Mouse (Mus musculus) embryonic facial prominence, embryonic 11.5 days (tissue): ENCODE measurements around the gene Ccnk. TPM values are rescaled to one million over a fixed set of nuclear protein-coding genes. Genes with fewer than 3 reads are reported as not detected.

Source experiments
- ATAC-seq: fragments of 200-750 bp; cut with Nextera tagmentation; replicated peaks from 2 replicates; pipeline ENCODE4 v1.8.0; 2017; ENCODE audit warnings: low read depth; ENCODE audit not compliant: insufficient number of reproducible peaks, low FRiP score, low TSS enrichment
- DNase-seq: peaks from one replicate; pipeline ENCODE4 v3.0.0-alpha.2; 2015; ENCODE audit warnings: low spot score
- H3K27ac ChIP-seq: fragments of 300-500 bp; sonication (generic); replicated peaks from 2 replicates; pipeline ENCODE4 v1.5.1; 2014; ENCODE audit warnings: mild to moderate bottlenecking, low read depth, low read length, control low read depth
- H3K27me3 ChIP-seq: fragments of 300-500 bp; sonication (generic); 2 replicates; pipeline ENCODE4 v1.6.1; 2014; ENCODE audit warnings: mild to moderate bottlenecking, low read length, moderate library complexity, mixed read lengths; ENCODE audit not compliant: control insufficient read depth, insufficient read depth
- H3K36me3 ChIP-seq: fragments of 300-500 bp; sonication (generic); replicated peaks from 2 replicates; pipeline ENCODE4 v1.6.1; 2014; ENCODE audit warnings: low read depth, mild to moderate bottlenecking, low read length, moderate library complexity, mixed read lengths; ENCODE audit not compliant: control insufficient read depth, insufficient read depth
- H3K4me1 ChIP-seq: fragments of 300-500 bp; sonication (generic); 2 replicates; pipeline ENCODE4 v1.6.1; 2014; ENCODE audit warnings: low read length, mixed read lengths; ENCODE audit not compliant: control insufficient read depth, insufficient read depth
- H3K4me2 ChIP-seq: fragments of 300-500 bp; sonication (generic); 2 replicates; pipeline ENCODE4 v1.6.1; 2014; ENCODE audit warnings: low read depth, mild to moderate bottlenecking, control low read depth, low read length, moderate library complexity
- H3K4me3 ChIP-seq: fragments of 300-500 bp; sonication (generic); 2 replicates; pipeline ENCODE4 v1.5.1; 2014; ENCODE audit warnings: low read depth, low read length, control low read depth
- H3K9ac ChIP-seq: fragments of 300-500 bp; sonication (generic); replicated peaks from 2 replicates; pipeline ENCODE4 v1.6.1; 2014; ENCODE audit warnings: mild to moderate bottlenecking, control low read depth, low read length
- H3K9me3 ChIP-seq: fragments of 300-500 bp; sonication (generic); replicated peaks from 2 replicates; pipeline ENCODE4 v1.6.1; 2016; ENCODE audit warnings: mild to moderate bottlenecking, low read length, inconsistent platforms, mixed read lengths; ENCODE audit not compliant: control insufficient read depth
- WGBS: fragments of 180-500 bp; shearing (Covaris S2); extraction: QIAGEN DNeasy Blood & Tissue Kit; methylation state at CpG from one replicate; pipeline ENCODE4 v1.1.7; 2014; 5-methylcytosine and 5-hydroxymethylcytosine counted together
- polyA plus RNA-seq: library from polyadenylated mRNA; unstranded; fragments of >200 nt; fragmentation: Nextera tagmentation; extraction: Ambion mirVana; gene quantifications from 2 replicates; pipeline ENCODE4 v1.2.1, GENCODE M21; 2014

The Ccnk gene
- polyA plus RNA-seq, 1 experiment from 2014 or later, result 8.3 TPM

DNA sequence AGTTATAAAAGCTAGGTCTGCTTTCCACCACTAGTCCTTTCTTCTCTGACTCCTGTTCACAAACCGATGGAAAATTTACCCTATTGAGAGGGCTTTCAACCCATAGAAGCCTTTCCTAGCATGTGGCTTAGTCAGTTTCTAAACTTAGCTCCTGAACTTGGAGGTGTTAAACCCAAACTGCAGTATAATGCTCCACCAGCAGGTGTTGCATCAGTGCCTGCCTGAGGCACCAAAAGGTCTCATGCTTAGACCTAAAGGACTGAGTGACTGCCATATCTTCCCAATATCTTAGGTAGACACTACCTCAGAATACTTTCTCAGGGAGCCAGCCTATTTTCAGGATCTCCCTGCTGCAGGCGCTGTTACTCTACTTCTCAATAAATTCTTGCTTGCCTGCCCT is 26.6 kb upstream of the Ccnk start:
- Histone ChIP-seq H3K9ac (no peak overlapping the region), H3K27me3 (no peaks in the 10 kb centered on the region), H3K9me3 (no peaks in the 10 kb centered on the region), H3K4me2 (no peak overlapping the region), H3K36me3 (no peaks in the 10 kb centered on the region; the same call in 1 of the 2 replicates), H3K4me1 (no peaks in the 10 kb centered on the region), H3K4me3 (no peak overlapping the region), H3K27ac (no peak overlapping the region)
- DNase-seq (no peak), ATAC-seq (no peak)
- WGBS, result 88% methylated on average over 2 of the region's 2 CpGs

DNA sequence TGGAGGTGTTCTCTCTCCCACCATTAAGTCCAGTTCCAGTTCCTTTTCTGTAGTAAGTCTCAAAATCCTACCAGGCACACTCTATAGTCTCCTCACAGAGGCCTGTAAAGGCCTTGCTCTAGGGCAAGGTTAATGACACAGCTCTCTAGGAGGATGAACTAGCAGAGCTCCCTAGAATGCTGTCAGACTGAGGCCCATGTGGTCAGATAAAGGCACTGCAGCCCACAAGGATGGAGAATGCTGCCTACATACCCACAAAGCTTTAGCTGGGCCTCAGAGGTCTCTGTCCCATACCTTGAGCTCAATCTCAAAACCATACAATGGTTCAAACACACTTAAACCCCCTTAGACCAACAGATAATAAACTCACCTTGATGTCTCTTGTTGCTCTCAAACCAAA is 19.5 kb upstream of the Ccnk start:
- no peaks in the 10 kb centered on the region for H3K27me3 ChIP-seq
- DNase-seq (no peak), ATAC-seq (no peak)
- no peak overlapping the region for H3K27ac ChIP-seq
- no peaks in the 10 kb centered on the region for H3K4me1 ChIP-seq
- H3K9me3 ChIP-seq, result no peaks in the 10 kb centered on the region
- no peaks in the 10 kb centered on the region; the same call in none of the 2 replicates for H3K36me3 ChIP-seq
- H3K4me2 ChIP-seq, result no peak overlapping the region
- no peak overlapping the region for H3K4me3 ChIP-seq
- H3K9ac ChIP-seq, result no peak overlapping the region

DNA sequence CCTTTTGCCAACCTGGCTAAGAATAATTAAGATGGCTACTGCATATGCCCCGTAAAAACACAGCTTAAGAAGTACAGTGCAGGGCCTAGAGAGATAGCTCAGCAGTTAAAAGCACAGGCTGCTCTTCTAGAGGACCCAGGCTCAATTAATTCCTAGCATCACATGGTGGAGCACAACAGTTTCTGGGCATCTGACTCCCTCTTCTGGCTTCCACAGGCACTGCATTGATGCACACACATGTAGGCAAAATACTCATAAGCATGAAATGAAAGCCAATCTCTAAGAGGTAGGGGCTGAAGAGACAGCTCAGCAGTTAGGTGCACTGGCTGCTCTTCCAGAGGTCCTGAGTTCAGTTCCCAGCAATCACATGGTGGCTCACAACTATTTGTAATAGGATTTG is 17.3 kb upstream of the Ccnk start:
- Histone ChIP-seq H3K27me3 (no peaks in the 10 kb centered on the region), H3K4me3 (no peak overlapping the region), H3K4me2 (no peak overlapping the region), H3K27ac (no peak overlapping the region), H3K9ac (no peak overlapping the region), H3K4me1 (no peaks in the 10 kb centered on the region), H3K36me3 (no peaks in the 10 kb centered on the region; the same call in none of the 2 replicates), H3K9me3 (no peaks in the 10 kb centered on the region)
- 92% methylated on average over 1 of the region's 1 CpGs for WGBS
- DNase-seq, result peak; percentile 50
- no peak for ATAC-seq

DNA sequence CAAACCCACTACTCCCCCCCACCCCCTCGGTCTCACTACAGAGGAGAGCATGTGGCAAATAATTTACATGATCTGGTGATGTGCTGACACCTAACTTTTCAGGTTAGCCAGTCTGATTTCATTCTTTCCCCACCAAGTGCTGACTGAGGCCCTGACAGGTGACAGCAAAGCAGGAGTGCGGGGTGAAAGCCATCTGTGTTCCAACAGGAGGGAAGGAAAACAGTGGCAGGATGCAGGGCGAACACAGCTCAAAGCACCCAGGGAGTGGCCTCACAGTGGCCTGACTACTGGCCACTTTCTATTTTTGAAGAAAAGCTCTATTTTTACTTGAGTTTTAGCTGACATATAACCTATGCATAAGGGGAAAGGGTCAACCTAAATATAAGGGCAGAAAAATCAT is 15.7 kb upstream of the Ccnk start:
- H3K4me2 ChIP-seq, result no peak overlapping the region
- DNase-seq (no peak), ATAC-seq (no peak)
- H3K27ac ChIP-seq, result no peak overlapping the region
- no peaks in the 10 kb centered on the region for H3K9me3 ChIP-seq
- no peaks in the 10 kb centered on the region for H3K4me1 ChIP-seq
- H3K36me3 ChIP-seq, result no peaks in the 10 kb centered on the region; the same call in none of the 2 replicates
- 94% methylated on average over 3 of the region's 3 CpGs for WGBS
- H3K9ac ChIP-seq, result no peak overlapping the region
- H3K4me3 ChIP-seq, result no peak overlapping the region
- no peaks in the 10 kb centered on the region for H3K27me3 ChIP-seq

DNA sequence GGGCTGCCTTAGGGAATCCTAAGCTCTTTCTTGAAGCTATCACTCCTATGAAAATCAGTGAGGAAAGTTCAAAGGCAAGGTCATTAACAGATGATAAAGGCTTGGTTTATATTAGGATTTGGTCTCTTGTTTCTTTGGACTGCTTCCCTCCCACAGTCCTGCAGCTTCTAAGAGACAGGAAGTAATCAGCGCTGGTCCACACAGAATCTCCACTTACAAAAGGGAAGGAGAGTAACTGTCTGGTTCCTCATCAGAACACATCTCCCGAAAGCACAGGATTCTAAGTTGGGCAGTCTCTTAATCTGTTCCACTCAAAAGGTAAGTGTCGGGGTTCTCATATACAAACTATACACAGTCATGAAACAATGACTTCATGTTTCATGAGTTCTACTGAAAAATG is 10.5 kb upstream of the Ccnk start:
- Histone ChIP-seq H3K9me3 (no peaks in the 10 kb centered on the region), H3K27me3 (no peaks in the 10 kb centered on the region), H3K36me3 (no peaks in the 10 kb centered on the region; the same call in 1 of the 2 replicates), H3K9ac (no peak overlapping the region), H3K4me1 (no peaks in the 10 kb centered on the region), H3K27ac (no peak overlapping the region), H3K4me3 (no peak overlapping the region), H3K4me2 (no peak overlapping the region)
- no peak for DNase-seq
- WGBS, result 66% methylated on average over 3 of the region's 3 CpGs
- ATAC-seq, result no peak

DNA sequence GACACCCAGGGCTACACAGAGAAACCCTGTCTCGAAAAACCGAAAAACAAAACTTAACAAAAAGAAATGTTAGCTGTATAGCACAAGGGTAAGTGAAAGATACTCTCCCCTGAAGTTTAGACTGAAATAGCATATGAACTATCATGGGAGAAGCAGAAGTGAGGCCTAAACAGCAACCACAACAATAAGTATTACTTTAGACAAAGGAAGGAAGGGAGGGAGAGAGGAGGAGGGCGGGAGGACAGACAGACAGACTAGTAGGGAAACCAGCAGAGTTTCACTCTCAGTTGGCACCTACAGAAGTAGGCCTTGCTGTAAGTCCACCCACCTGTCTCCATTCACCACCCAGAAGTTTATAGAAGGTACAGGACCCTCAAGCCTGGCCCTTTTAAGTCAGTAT is 8.9 kb upstream of the Ccnk start:
- no peak overlapping the region for H3K9ac ChIP-seq
- H3K27me3 ChIP-seq, result no peaks in the 10 kb centered on the region
- no peaks in the 10 kb centered on the region for H3K4me1 ChIP-seq
- H3K36me3 ChIP-seq, result no peaks in the 10 kb centered on the region
- H3K27ac ChIP-seq, result no peak overlapping the region
- WGBS, result 93% methylated on average over 3 of the region's 3 CpGs
- H3K9me3 ChIP-seq, result no peaks in the 10 kb centered on the region
- no peak overlapping the region for H3K4me2 ChIP-seq
- ATAC-seq, result no peak
- no peak for DNase-seq
- no peak overlapping the region for H3K4me3 ChIP-seq

DNA sequence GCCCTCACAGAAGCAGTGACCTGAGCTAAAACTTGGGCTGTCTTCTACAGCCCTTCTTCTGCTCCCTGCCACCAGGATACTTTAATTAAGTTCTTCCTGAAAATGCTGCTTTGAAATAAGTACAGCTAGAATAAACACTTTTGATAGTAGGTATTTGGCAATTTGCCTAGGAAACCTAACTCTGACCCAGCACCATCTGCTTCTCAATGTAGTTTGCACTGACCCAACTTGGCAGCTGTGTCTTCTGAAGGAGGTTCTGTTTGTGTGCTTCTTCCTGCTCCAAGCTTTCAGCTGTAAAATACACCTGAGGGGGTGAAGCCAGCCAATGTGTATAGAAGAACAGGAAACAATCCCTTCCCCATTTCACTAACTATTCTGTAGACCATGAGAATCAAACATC is 8.0 kb upstream of the Ccnk start:
- Histone ChIP-seq H3K27me3 (no peaks in the 10 kb centered on the region), H3K27ac (no peak overlapping the region), H3K4me1 (no peaks in the 10 kb centered on the region), H3K36me3 (no peaks in the 10 kb centered on the region), H3K4me2 (no peak overlapping the region), H3K9me3 (no peaks in the 10 kb centered on the region), H3K9ac (no peak overlapping the region), H3K4me3 (no peak overlapping the region)
- DNase-seq (no peak), ATAC-seq (no peak)

DNA sequence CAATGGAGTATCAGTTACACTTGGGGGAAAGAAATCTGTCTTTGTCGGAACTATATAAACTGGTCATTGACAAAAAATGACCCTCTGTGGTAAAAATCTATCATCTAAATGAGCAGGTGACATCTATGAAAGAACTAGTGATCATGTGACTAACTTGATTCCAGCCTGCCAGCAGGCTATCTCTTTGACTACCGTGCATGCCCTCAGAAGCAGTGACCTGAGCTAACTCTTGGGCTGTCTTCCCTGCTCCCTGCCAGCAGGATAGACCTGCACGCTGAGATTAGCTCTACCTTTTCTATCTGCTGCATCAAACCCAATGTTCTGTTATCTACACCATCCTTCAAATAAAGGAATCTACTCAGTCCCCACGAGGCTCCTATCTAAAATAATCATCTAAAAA is 6.7 kb upstream of the Ccnk start:
- no peak overlapping the region for H3K4me3 ChIP-seq
- no peak for ATAC-seq
- H3K36me3 ChIP-seq, result no peaks in the 10 kb centered on the region
- no peaks in the 10 kb centered on the region for H3K27me3 ChIP-seq
- no peaks in the 10 kb centered on the region; the same call in 1 of the 2 replicates for H3K4me1 ChIP-seq
- 61% methylated on average over 4 of the region's 4 CpGs for WGBS
- H3K9me3 ChIP-seq, result no peaks in the 10 kb centered on the region
- H3K9ac ChIP-seq, result no peak overlapping the region
- H3K27ac ChIP-seq, result no peak overlapping the region
- H3K4me2 ChIP-seq, result no peak overlapping the region
- DNase-seq, result no peak
